Mouse (Mus musculus) midbrain, postnatal 0 days (tissue): ENCODE data around the gene Drap1. TPM values are rescaled to one million over a fixed set of nuclear protein-coding genes. Genes with fewer than 3 reads are reported as not detected.
A peak's percentile ranks its signal among the peaks of the same experiment; 100 is the strongest.

Source experiments
- ATAC-seq: fragments of 200-750 bp; cut with Nextera tagmentation; 2 replicates; pipeline ENCODE4 v1.8.0; 2017; ENCODE audit warnings: moderate number of reproducible peaks, mild to moderate bottlenecking, moderate TSS enrichment, moderate library complexity; ENCODE audit not compliant: low FRiP score
- DNase-seq: peaks from one replicate; pipeline ENCODE4 v3.0.0-alpha.2; 2015; ENCODE audit warnings: low spot score
- H3K27ac ChIP-seq: fragments of 300-500 bp; sonication (generic); 2 replicates; pipeline ENCODE4 v1.5.1; 2014; ENCODE audit warnings: low read depth, mild to moderate bottlenecking, low read length, mixed read lengths
- H3K27me3 ChIP-seq: fragments of 300-500 bp; sonication (generic); 2 replicates; pipeline ENCODE4 v1.6.1; 2014; ENCODE audit warnings: low read length, control low read depth, mixed read lengths; ENCODE audit not compliant: insufficient read depth
- H3K36me3 ChIP-seq: fragments of 300-500 bp; sonication (generic); 2 replicates; pipeline ENCODE4 v1.6.1; 2014; ENCODE audit warnings: low read length, control low read depth, mixed read lengths; ENCODE audit not compliant: insufficient read depth
- H3K4me1 ChIP-seq: fragments of 300-500 bp; sonication (generic); 2 replicates; pipeline ENCODE4 v1.6.1; 2014; ENCODE audit warnings: mild to moderate bottlenecking, control low read depth, antibody characterized with exemption, low read length, mixed read lengths; ENCODE audit not compliant: insufficient read depth
- H3K4me2 ChIP-seq: fragments of 300-500 bp; sonication (generic); 2 replicates; pipeline ENCODE4 v1.6.1; 2014; ENCODE audit warnings: low read depth, mild to moderate bottlenecking, low read length, mixed read lengths; ENCODE audit not compliant: poor library complexity, severe bottlenecking
- H3K4me3 ChIP-seq: fragments of 300-500 bp; sonication (generic); 2 replicates; pipeline ENCODE4 v1.5.1; 2014; ENCODE audit warnings: low read depth, mild to moderate bottlenecking, low read length, moderate library complexity
- H3K9ac ChIP-seq: fragments of 300-500 bp; sonication (generic); replicated peaks from 2 replicates; pipeline ENCODE4 v1.6.1; 2014; ENCODE audit warnings: mild to moderate bottlenecking, low read length, moderate library complexity, mixed read lengths; ENCODE audit not compliant: poor library complexity, severe bottlenecking
- H3K9me3 ChIP-seq: fragments of 300-500 bp; sonication (generic); 2 replicates; pipeline ENCODE4 v1.6.1; 2016; ENCODE audit warnings: low read length, control low read depth
- CTCF ChIP-seq: IDR thresholded peaks from 2 replicates; pipeline ENCODE4 v1.5.1; 2016; ENCODE audit warnings: antibody characterized with exemption, mild to moderate bottlenecking
- WGBS: fragments of 180-500 bp; shearing (Covaris S2); extraction: QIAGEN DNeasy Blood & Tissue Kit; methylation state at CpG from one replicate; pipeline ENCODE4 v1.1.7; 2014; 5-methylcytosine and 5-hydroxymethylcytosine counted together
- polyA plus RNA-seq: library from polyadenylated mRNA; unstranded; fragments of >200 nt; fragmentation: Nextera tagmentation; extraction: Ambion mirVana; gene quantifications from 2 replicates; pipeline ENCODE4 v1.2.1, GENCODE M21; 2015
- total RNA-seq: library from RNA; depleted of rRNA; stranded (reverse); fragments of >200 nt; gene quantifications from 2 replicates; pipeline ENCODE4 v1.2.3, GENCODE M21; 2014

Drap1 gene
- total and polyA plus RNA-seq, 2 experiments from 2014 or later = 203 to 342 TPM

GRCm38 (mm10) chr19:5426640-5427290, 2.0 kb upstream of the Drap1 start:
- peaks cover 20% of the 10 kb centered on the region for H3K4me1 ChIP-seq
- H3K4me2 ChIP-seq = 0 out of 2 replicates have a peak overlapping the region, but pooled peaks have one; percentile 74
- H3K36me3 ChIP-seq = peaks cover 17% of the 10 kb centered on the region; the same call in 1 of the 2 replicates
- no peak for TF ChIP-seq CTCF
- H3K27ac ChIP-seq = no peak overlapping the region
- no peaks in the 10 kb centered on the region for H3K9me3 ChIP-seq
- ATAC-seq (no peak), DNase-seq (no peak)
- no peak overlapping the region for H3K4me3 ChIP-seq
- no peak overlapping the region for H3K9ac ChIP-seq
- no peaks in the 10 kb centered on the region for H3K27me3 ChIP-seq
- 89% methylated on average over 13 of the region's 13 CpGs for WGBS

GRCm38 (mm10) chr19:5425906-5426565, 1.3 kb upstream of the Drap1 start:
- peak overlapping the region; percentile 70 for H3K4me3 ChIP-seq
- peaks cover 23% of the 10 kb centered on the region for H3K36me3 ChIP-seq
- peak overlapping the region; percentile 86 for H3K27ac ChIP-seq
- H3K4me2 ChIP-seq = peak overlapping the region; percentile 74
- ATAC-seq (no peak), DNase-seq (no peak)
- peaks cover 20% of the 10 kb centered on the region for H3K4me1 ChIP-seq
- H3K27me3 ChIP-seq = no peaks in the 10 kb centered on the region
- H3K9me3 ChIP-seq = no peaks in the 10 kb centered on the region
- TF ChIP-seq CTCF = no peak
- H3K9ac ChIP-seq = peak overlapping the region; percentile 95
- WGBS = 93% methylated on average over 18 of the region's 18 CpGs

GRCm38 (mm10) chr19:5424092-5424781, 542 bp downstream of the Drap1 start:
- peak overlapping the region; percentile 81 for H3K4me2 ChIP-seq
- under 1% methylated on average over 34 of the region's 48 CpGs for WGBS
- H3K27me3 ChIP-seq = no peaks in the 10 kb centered on the region
- no peaks in the 10 kb centered on the region for H3K9me3 ChIP-seq
- peak; percentile 66 for DNase-seq
- H3K9ac ChIP-seq = peak overlapping the region; percentile 95
- peak; percentile 30; the same call in 1 of the 2 replicates for TF ChIP-seq CTCF
- H3K4me1 ChIP-seq = peaks cover 20% of the 10 kb centered on the region
- peaks cover 36% of the 10 kb centered on the region for H3K36me3 ChIP-seq
- H3K27ac ChIP-seq = peak overlapping the region; percentile 86
- peak overlapping the region; percentile 70 for H3K4me3 ChIP-seq
- peak; percentile 48 for ATAC-seq

- peak overlapping the region; percentile 70 for H3K4me3 ChIP-seq
- peak overlapping the region; percentile 95 for H3K9ac ChIP-seq
- 59% methylated on average over 12 of the region's 12 CpGs for WGBS
- ATAC-seq (no peak), DNase-seq (no peak)
- no peaks in the 10 kb centered on the region for H3K9me3 ChIP-seq
- no peaks in the 10 kb centered on the region for H3K27me3 ChIP-seq
- peaks cover 36% of the 10 kb centered on the region for H3K36me3 ChIP-seq
- H3K27ac ChIP-seq = peak overlapping the region; percentile 86
- TF ChIP-seq CTCF = no peak
- H3K4me1 ChIP-seq = peaks cover 20% of the 10 kb centered on the region
- H3K4me2 ChIP-seq = peak overlapping the region; percentile 81
These were observed 1.2 kb downstream of the Drap1 start for GRCm38 (mm10) chr19:5423561-5423960.

- DNase-seq (no peak), ATAC-seq (no peak)
- Histone ChIP-seq H3K4me3 (peak overlapping the region; percentile 70; the same call in 1 of the 2 replicates), H3K9ac (0 out of 2 replicates have a peak overlapping the region, but pooled peaks have one; percentile 95), H3K27me3 (no peaks in the 10 kb centered on the region), H3K9me3 (no peaks in the 10 kb centered on the region), H3K27ac (no peak overlapping the region), H3K4me2 (peak overlapping the region; percentile 81), H3K4me1 (peaks cover 20% of the 10 kb centered on the region), H3K36me3 (peaks cover 42% of the 10 kb centered on the region)
- TF ChIP-seq CTCF = no peak
- 68% methylated on average over 9 of the region's 9 CpGs for WGBS
These were observed 1.8 kb downstream of the Drap1 start for GRCm38 (mm10) chr19:5422895-5423443.
